In the genomic region with DNA sequence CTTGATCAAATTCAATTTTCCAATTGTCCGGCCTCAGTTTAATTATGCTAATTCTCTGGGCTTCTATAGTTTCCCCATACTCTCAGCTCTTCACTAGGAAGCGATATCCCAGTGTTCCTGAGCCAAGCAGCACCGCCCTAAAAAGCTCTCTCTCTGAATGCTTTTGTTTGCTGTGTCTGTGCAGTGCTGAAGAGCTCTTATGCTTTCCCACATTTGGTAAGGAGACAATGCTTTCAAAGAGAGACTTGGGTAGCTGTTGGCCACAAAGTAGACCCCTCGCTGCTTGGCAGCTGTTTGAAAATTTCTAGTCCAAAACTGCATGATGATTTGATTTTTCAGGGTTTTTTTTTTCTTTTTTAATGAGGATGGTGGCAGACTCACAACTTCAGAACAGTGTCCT, we compare ENCODE assay signal across 16 mouse cellular contexts.
DNase-seq lines count a peak whose midpoint lies in the region; ATAC-seq lines count a peak whose summit lies in the region.
"Had no signal": no experiment of that assay in that cellular context is flagged by ENCODE, and none has a peak within 500 bp of the region (broad histone marks: within the 10 kb centered on the region; RNA-seq: fewer than 3 reads in every experiment).

No protein-coding gene starts in this region.

- ATAC-seq in hindbrain, embryonic 13.5 days (ENCODE audit: low FRiP score) = no peak
- no peak for ATAC-seq in neural tube, embryonic 13.5 days (ENCODE audit: low read depth)
- ATAC-seq in erythroblast, adult 5-6 weeks (replicated peaks; ENCODE audit: low FRiP score, poor library complexity, severe bottlenecking) = no peak
- ATAC-seq: intestine, embryonic 16.5 days had no signal

- H3K9me3 ChIP-seq in hindbrain, embryonic 13.5 days = no peaks in the 10 kb centered on the region
- no peaks in the 10 kb centered on the region for H3K9me3 ChIP-seq in neural tube, embryonic 13.5 days
- H3K9me3 ChIP-seq: G1E; lung, embryonic 15.5 days had no signal

- no peak overlapping the region for H3K4me2 ChIP-seq in hindbrain, embryonic 13.5 days
- no peak overlapping the region for H3K4me2 ChIP-seq in neural tube, embryonic 13.5 days
- H3K4me2 ChIP-seq: liver, embryonic 11.5 days; lung, embryonic 15.5 days had no signal

- DNase-seq in layer of hippocampus, postnatal 10 days (ENCODE audit: low spot score in 2 of 2) = peak; percentile 5 to 17
- DNase-seq in layer of hippocampus, postnatal 36 days = no peak
- DNase-seq in brain, embryonic 18.5 days (ENCODE audit: low read depth, low spot score) = peak; percentile 32
- DNase-seq in left cerebral cortex, adult 9 months (ENCODE audit: low spot score in 2 of 2) = no peak
- DNase-seq: adrenal gland, adult 8-10 months; gastrocnemius, adult 2 months; heart, adult 18-20 months; right cerebral cortex, postnatal 25 days had no signal

- H3K36me3 ChIP-seq in hindbrain, embryonic 13.5 days = no peaks in the 10 kb centered on the region
- H3K36me3 ChIP-seq in neural tube, embryonic 13.5 days = no peaks in the 10 kb centered on the region
- H3K36me3 ChIP-seq: G1E; lung, embryonic 15.5 days had no signal

- H3K27me3 ChIP-seq in hindbrain, embryonic 13.5 days = no peaks in the 10 kb centered on the region
- no peaks in the 10 kb centered on the region for H3K27me3 ChIP-seq in neural tube, embryonic 13.5 days
- H3K27me3 ChIP-seq: lung, embryonic 15.5 days had no signal

- WGBS in hindbrain, embryonic 13.5 days = 50% methylated on average over 4 of the region's 4 CpGs
- WGBS in neural tube, embryonic 13.5 days = 66% methylated on average over 4 of the region's 4 CpGs

- H3K27ac ChIP-seq in hindbrain, embryonic 13.5 days = peak overlapping the region; percentile 84
- H3K27ac ChIP-seq in neural tube, embryonic 13.5 days (replicated peaks) = peak overlapping the region; percentile 63
- H3K27ac ChIP-seq: gastrocnemius, adult 2 months; lung, embryonic 15.5 days had no signal

- H3K4me3 ChIP-seq in hindbrain, embryonic 13.5 days = no peak overlapping the region
- no peak overlapping the region for H3K4me3 ChIP-seq in neural tube, embryonic 13.5 days
- H3K4me3 ChIP-seq: gastrocnemius, adult 2 months; lung, embryonic 15.5 days; myocyte had no signal

- H3K9ac ChIP-seq in hindbrain, embryonic 13.5 days = no peak overlapping the region
- H3K9ac ChIP-seq in neural tube, embryonic 13.5 days = no peak overlapping the region
- H3K9ac ChIP-seq: lung, embryonic 15.5 days had no signal

- peaks cover 17% of the 10 kb centered on the region for H3K4me1 ChIP-seq in hindbrain, embryonic 13.5 days (replicated peaks)
- peaks cover 14% of the 10 kb centered on the region for H3K4me1 ChIP-seq in neural tube, embryonic 13.5 days (replicated peaks)
- H3K4me1 ChIP-seq: lung, embryonic 15.5 days had no signal

Comparison
In these comparisons a context has a peak if more than half of its experiments do, and no peak if none do; other contexts are left out.
1. DNase-seq: peak in layer of hippocampus, postnatal 10 days (2 of 2) and brain, embryonic 18.5 days (single experiment); none in layer of hippocampus, postnatal 36 days (0 of 2) and left cerebral cortex, adult 9 months (0 of 2).